Mouse (Mus musculus): ENCODE data around the gene Ghrhr. TPM values are rescaled to one million over a fixed set of nuclear protein-coding genes. Genes with fewer than 3 reads are reported as not detected.
A peak's percentile ranks its signal among the peaks of the same experiment; 100 is the strongest.

The Ghrhr gene
- total and polyA plus RNA-seq, 3 experiments: not detected

- Histone ChIP-seq H3K4me1 (ENCODE audit: control insufficient read depth, insufficient read depth, low read length) (no peaks in the 10 kb centered on the region), H3K9ac (ENCODE audit: low read depth, low read length) (no peak overlapping the region), H3K79me2 (replicated peaks; ENCODE audit: control insufficient read depth, insufficient read depth, low read length) (no peaks in the 10 kb centered on the region), H3K36me3 (ENCODE audit: control insufficient read depth, insufficient read depth, low read length) (no peaks in the 10 kb centered on the region), H3K27ac (no peak overlapping the region), H3K4me3 (no peak overlapping the region), H3K27me3 (ENCODE audit: control insufficient read depth, insufficient read depth, low read length) (no peaks in the 10 kb centered on the region)
- DNase-seq: peak in 1 of 2 experiments; percentile 49
- intact Hi-C loops (cut with DNase I): no loop called here
- WGBS: 48% methylated on average over 3 of the region's 3 CpGs
- no peak for TF ChIP-seq EP300 (IDR thresholded peaks at IDR 0.05; ENCODE audit: insufficient read depth, low read depth, low read length)
- no peak for TF ChIP-seq POLR2A (IDR thresholded peaks at IDR 0.05; ENCODE audit: insufficient read depth, low read depth, low read length)
- TF ChIP-seq CTCF (IDR thresholded peaks at IDR 0.05): peak; percentile 76
Measured at GRCm38 (mm10) chr6:55379641-55380335, 3.7 kb downstream of the Ghrhr start.

- Histone ChIP-seq H3K79me2 (replicated peaks; ENCODE audit: control insufficient read depth, insufficient read depth, low read length) (no peaks in the 10 kb centered on the region), H3K4me1 (ENCODE audit: control insufficient read depth, insufficient read depth, low read length) (no peaks in the 10 kb centered on the region), H3K27ac (no peak overlapping the region), H3K9ac (ENCODE audit: low read depth, low read length) (no peak overlapping the region), H3K36me3 (ENCODE audit: control insufficient read depth, insufficient read depth, low read length) (no peaks in the 10 kb centered on the region), H3K4me3 (no peak overlapping the region), H3K27me3 (ENCODE audit: control insufficient read depth, insufficient read depth, low read length) (no peaks in the 10 kb centered on the region)
- no peak for TF ChIP-seq POLR2A (IDR thresholded peaks at IDR 0.05; ENCODE audit: insufficient read depth, low read depth, low read length)
- no peak for TF ChIP-seq CTCF (IDR thresholded peaks at IDR 0.05)
- TF ChIP-seq EP300 (IDR thresholded peaks at IDR 0.05; ENCODE audit: insufficient read depth, low read depth, low read length): no peak
- 84% methylated on average over 4 of the region's 4 CpGs for WGBS
- no peak for DNase-seq
- intact Hi-C loops (cut with DNase I): loop anchor here (2.0 kb wide), 1 partner anchor 21 kb away; no protein-coding TSS in a partner anchor
Measured at GRCm38 (mm10) chr6:55381966-55382365, 5.9 kb downstream of the Ghrhr start.

- no peaks in the 10 kb centered on the region for H3K27me3 ChIP-seq (ENCODE audit: control insufficient read depth, insufficient read depth, low read length)
- no peaks in the 10 kb centered on the region for H3K36me3 ChIP-seq (ENCODE audit: control insufficient read depth, insufficient read depth, low read length)
- WGBS: 3% methylated on average over 1 of the region's 1 CpGs
- H3K4me1 ChIP-seq (ENCODE audit: control insufficient read depth, insufficient read depth, low read length): no peaks in the 10 kb centered on the region
- H3K79me2 ChIP-seq (replicated peaks; ENCODE audit: control insufficient read depth, insufficient read depth, low read length): no peaks in the 10 kb centered on the region
- intact Hi-C loops (cut with DNase I): loop anchor here (1.0 to 2.0 kb wide), 2 partner anchors 23 to 151 kb away; no protein-coding TSS in a partner anchor
- TF ChIP-seq POLR2A (IDR thresholded peaks at IDR 0.05; ENCODE audit: insufficient read depth, low read depth, low read length): no peak
- TF ChIP-seq CTCF (IDR thresholded peaks at IDR 0.05): peak; percentile 95
- peak; percentile 77; the same call in 1 of the 2 replicates for TF ChIP-seq EP300 (IDR thresholded peaks at IDR 0.05; ENCODE audit: insufficient read depth, low read depth, low read length)
- peak; percentile 50 to 77 for DNase-seq
- H3K4me3 ChIP-seq: no peak overlapping the region
- no peak overlapping the region for H3K27ac ChIP-seq
- no peak overlapping the region for H3K9ac ChIP-seq (ENCODE audit: low read depth, low read length)
Measured at GRCm38 (mm10) chr6:55383897-55384296, 7.8 kb downstream of the Ghrhr start.

GRCm38 (mm10) chr6:55384356-55384951 lies 8.4 kb downstream of the Ghrhr start:
- Histone ChIP-seq H3K9ac (ENCODE audit: low read depth, low read length) (no peak overlapping the region), H3K4me1 (ENCODE audit: control insufficient read depth, insufficient read depth, low read length) (no peaks in the 10 kb centered on the region), H3K27ac (no peak overlapping the region), H3K4me3 (no peak overlapping the region), H3K79me2 (replicated peaks; ENCODE audit: control insufficient read depth, insufficient read depth, low read length) (no peaks in the 10 kb centered on the region), H3K27me3 (ENCODE audit: control insufficient read depth, insufficient read depth, low read length) (no peaks in the 10 kb centered on the region), H3K36me3 (ENCODE audit: control insufficient read depth, insufficient read depth, low read length) (no peaks in the 10 kb centered on the region)
- DNase-seq: no peak
- WGBS: 57% methylated on average over 5 of the region's 5 CpGs
- intact Hi-C loops (cut with DNase I): loop anchor here (1.0 kb wide), 1 partner anchor 151 kb away; no protein-coding TSS in a partner anchor
- TF ChIP-seq CTCF (IDR thresholded peaks at IDR 0.05) (no peak), POLR2A (IDR thresholded peaks at IDR 0.05; ENCODE audit: insufficient read depth, low read depth, low read length) (no peak), EP300 (IDR thresholded peaks at IDR 0.05; ENCODE audit: insufficient read depth, low read depth, low read length) (no peak)

- Histone ChIP-seq H3K4me3 (no peak overlapping the region), H3K9ac (ENCODE audit: low read depth, low read length) (no peak overlapping the region), H3K27ac (no peak overlapping the region), H3K79me2 (replicated peaks; ENCODE audit: control insufficient read depth, insufficient read depth, low read length) (no peaks in the 10 kb centered on the region), H3K4me1 (ENCODE audit: control insufficient read depth, insufficient read depth, low read length) (no peaks in the 10 kb centered on the region), H3K27me3 (ENCODE audit: control insufficient read depth, insufficient read depth, low read length) (no peaks in the 10 kb centered on the region; the same call in 1 of the 2 replicates), H3K36me3 (ENCODE audit: control insufficient read depth, insufficient read depth, low read length) (no peaks in the 10 kb centered on the region)
- no peak for DNase-seq
- TF ChIP-seq POLR2A (IDR thresholded peaks at IDR 0.05; ENCODE audit: insufficient read depth, low read depth, low read length) (no peak), CTCF (IDR thresholded peaks at IDR 0.05) (no peak), EP300 (IDR thresholded peaks at IDR 0.05; ENCODE audit: insufficient read depth, low read depth, low read length) (no peak)
- intact Hi-C loops (cut with DNase I): no loop called here
- 43% methylated on average over 12 of the region's 12 CpGs for WGBS
Measured at GRCm38 (mm10) chr6:55388546-55389169, 12.6 kb downstream of the Ghrhr start.
